In the genomic region with DNA sequence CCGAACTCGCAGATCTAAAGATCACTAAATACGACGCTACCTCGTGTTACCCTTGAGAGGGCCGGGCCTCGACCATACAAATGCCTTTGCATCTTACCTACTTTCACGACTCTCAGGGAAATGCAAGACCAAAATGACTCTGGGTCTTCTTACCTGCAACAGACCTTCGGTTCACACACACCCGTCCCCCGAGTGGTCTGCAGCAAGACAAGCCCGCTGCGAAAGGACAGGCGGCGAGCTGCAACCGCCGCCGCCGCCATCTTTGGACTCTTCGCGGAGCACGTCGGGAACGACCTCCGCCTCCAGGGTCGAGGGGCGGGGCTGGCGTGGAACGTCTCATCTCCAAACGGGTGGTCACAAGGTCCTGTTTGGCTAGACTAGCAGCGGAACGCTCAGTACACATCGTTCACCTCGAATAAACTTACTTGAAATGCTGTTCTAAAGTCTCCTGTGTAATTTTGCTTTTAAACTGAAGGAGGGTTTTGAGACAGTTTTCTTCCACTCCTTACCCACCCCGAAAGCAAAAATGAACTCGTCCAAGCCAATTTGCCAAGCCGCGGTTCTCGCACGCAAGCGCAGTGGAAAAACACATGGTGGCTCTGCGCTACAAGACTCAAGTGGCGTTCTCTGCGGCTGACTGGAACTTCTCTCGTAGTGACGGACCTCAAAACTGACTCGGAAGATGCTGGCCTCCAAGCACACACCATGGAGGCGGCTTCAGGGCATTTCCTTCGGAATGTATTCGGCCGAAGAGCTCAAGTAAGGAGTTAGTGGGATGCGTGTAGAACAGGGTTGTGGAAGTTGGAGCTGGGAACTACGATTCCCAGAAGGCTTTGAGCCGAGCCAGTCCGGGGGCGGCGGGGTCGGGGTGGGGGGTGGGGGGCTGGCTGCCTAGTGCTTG, we compare ENCODE assay signal across 8 mouse cellular contexts. TPM values are rescaled to one million over a fixed set of nuclear protein-coding genes. Genes with fewer than 3 reads are reported as not detected.
DNase-seq lines count a peak whose midpoint lies in the region; ATAC-seq and TF ChIP-seq lines count a peak whose summit lies in the region.

A gene (minus strand): TSS at position 270 of the 901 bp plus-strand sequence.
A gene (plus strand): TSS at position 573 of the 901 bp plus-strand sequence.

- H3K9me3 ChIP-seq in ES-Bruce4 (replicated peaks; ENCODE audit: control insufficient read depth, insufficient read depth, low read length, poor library complexity, severe bottlenecking): no peaks in the 10 kb centered on the region
- H3K9me3 ChIP-seq in forebrain, embryonic 13.5 days (replicated peaks): no peaks in the 10 kb centered on the region
- H3K9me3 ChIP-seq in liver, postnatal 0 days (ENCODE audit: low read length): no peaks in the 10 kb centered on the region
- no peaks in the 10 kb centered on the region for H3K9me3 ChIP-seq in neural tube, embryonic 14.5 days (ENCODE audit: control insufficient read depth, low read length)

- WGBS in forebrain, embryonic 13.5 days: under 1% methylated on average over 58 of the region's 58 CpGs
- under 1% methylated on average over 58 of the region's 58 CpGs for WGBS in large intestine, adult 2 months
- under 1% methylated on average over 58 of the region's 58 CpGs for WGBS in liver, postnatal 0 days (ENCODE audit: insufficient replicate concordance)
- under 1% methylated on average over 58 of the region's 58 CpGs for WGBS in neural tube, embryonic 14.5 days

- peak; percentile 86 for ATAC-seq in cerebellum, adult (ENCODE audit: insufficient number of reproducible peaks, low FRiP score, low TSS enrichment)
- ATAC-seq in forebrain, embryonic 13.5 days: peak; percentile 95
- ATAC-seq in liver, postnatal 0 days: peak; percentile 82
- peak; percentile 94 for ATAC-seq in neural tube, embryonic 14.5 days (ENCODE audit: low read depth)

- peak within 1 kb of the TSS; percentile 80 for H3K4me3 ChIP-seq in ES-Bruce4 (ENCODE audit: low read depth, low read length)
- peak within 1 kb of the TSS; percentile 87 for H3K4me3 ChIP-seq in forebrain, embryonic 13.5 days
- peak within 1 kb of the TSS; percentile 72 for H3K4me3 ChIP-seq in liver, postnatal 0 days (ENCODE audit: low read depth, low read length)
- H3K4me3 ChIP-seq in neural tube, embryonic 14.5 days (ENCODE audit: low read depth, low read length): peak within 1 kb of the TSS; percentile 71

- H3K36me3 ChIP-seq in ES-Bruce4 (ENCODE audit: control insufficient read depth, insufficient read depth, low read length, poor library complexity, severe bottlenecking): peaks cover 39% of the 10 kb centered on the region
- peaks cover 24% of the 10 kb centered on the region for H3K36me3 ChIP-seq in forebrain, embryonic 13.5 days (ENCODE audit: poor library complexity, severe bottlenecking)
- H3K36me3 ChIP-seq in liver, postnatal 0 days (replicated peaks; ENCODE audit: insufficient read depth, low read length): peaks cover 20% of the 10 kb centered on the region
- peaks cover 24% of the 10 kb centered on the region for H3K36me3 ChIP-seq in neural tube, embryonic 14.5 days (ENCODE audit: control insufficient read depth, insufficient read depth, low read length)

- H3K27ac ChIP-seq in ES-Bruce4 (ENCODE audit: insufficient read depth, low read length): no peak within 1 kb of the TSS
- H3K27ac ChIP-seq in forebrain, embryonic 13.5 days: peak within 1 kb of the TSS; percentile 59; the same call in 1 of the 2 replicates
- H3K27ac ChIP-seq in liver, postnatal 0 days (ENCODE audit: low read depth): peak within 1 kb of the TSS; percentile 25
- H3K27ac ChIP-seq in neural tube, embryonic 14.5 days (ENCODE audit: low read depth, low read length): peak within 1 kb of the TSS; percentile 66; the same call in 1 of the 2 replicates

- peak; percentile 93 to 96 for DNase-seq in heart, postnatal 10 days
- peak; percentile 80 for DNase-seq in large intestine, adult 2 months (ENCODE audit: low read depth, low spot score)
- DNase-seq in liver, postnatal 0 days: peak; percentile 95
- peak; percentile 97 for DNase-seq in testis, postnatal 10 days (ENCODE audit: low spot score)

- H3K4me1 ChIP-seq in ES-Bruce4 (ENCODE audit: control insufficient read depth, insufficient read depth, low read length): no peaks in the 10 kb centered on the region
- peaks cover 16% of the 10 kb centered on the region for H3K4me1 ChIP-seq in forebrain, embryonic 13.5 days
- H3K4me1 ChIP-seq in liver, postnatal 0 days (ENCODE audit: insufficient read depth): peaks cover 32% of the 10 kb centered on the region
- peaks cover 3% of the 10 kb centered on the region; the same call in 1 of the 2 replicates for H3K4me1 ChIP-seq in neural tube, embryonic 14.5 days (ENCODE audit: control insufficient read depth, insufficient read depth, low read length)

- peak within 1 kb of the TSS; percentile 32 for H3K9ac ChIP-seq in ES-Bruce4 (ENCODE audit: low read depth, poor library complexity, severe bottlenecking)
- H3K9ac ChIP-seq in forebrain, embryonic 13.5 days: peak within 1 kb of the TSS; percentile 72
- H3K9ac ChIP-seq in liver, postnatal 0 days (replicated peaks): peak within 1 kb of the TSS; percentile 63
- peak within 1 kb of the TSS; percentile 50 for H3K9ac ChIP-seq in neural tube, embryonic 14.5 days (replicated peaks; ENCODE audit: low read depth, low read length)

- intact Hi-C loops in heart, postnatal 10 days (cut with DNase I): loop anchor here (5.0 kb wide), 1 partner anchor 259 kb away; no protein-coding TSS in a partner anchor

- TF ChIP-seq POLR2A in ES-Bruce4 (IDR thresholded peaks at IDR 0.05; ENCODE audit: insufficient read depth, low read length): peak; percentile 83

- TF ChIP-seq CTCF in ES-Bruce4 (IDR thresholded peaks at IDR 0.05; ENCODE audit: low read depth, low read length): no peak
- TF ChIP-seq CTCF in liver, postnatal 0 days (IDR thresholded peaks at IDR 0.05; ENCODE audit: low read depth): no peak

- no peaks in the 10 kb centered on the region for H3K27me3 ChIP-seq in ES-Bruce4 (ENCODE audit: control insufficient read depth, insufficient read depth, low read length, poor library complexity, severe bottlenecking)
- H3K27me3 ChIP-seq in forebrain, embryonic 13.5 days: no peaks in the 10 kb centered on the region
- no peaks in the 10 kb centered on the region for H3K27me3 ChIP-seq in liver, postnatal 0 days (ENCODE audit: insufficient read depth, low read length)
- no peaks in the 10 kb centered on the region for H3K27me3 ChIP-seq in neural tube, embryonic 14.5 days (ENCODE audit: control insufficient read depth, insufficient read depth, low read length)

- peak within 1 kb of the TSS; percentile 84 for H3K4me2 ChIP-seq in forebrain, embryonic 13.5 days
- peak within 1 kb of the TSS; percentile 69 for H3K4me2 ChIP-seq in liver, postnatal 0 days (ENCODE audit: low read depth, low read length)
- H3K4me2 ChIP-seq in neural tube, embryonic 14.5 days (ENCODE audit: low read depth, low read length): peak within 1 kb of the TSS; percentile 60

- no peak for TF ChIP-seq EP300 in ES-Bruce4 (IDR thresholded peaks at IDR 0.05; ENCODE audit: insufficient read depth, low read depth, low read length)
- TF ChIP-seq EP300 in liver, postnatal 0 days (IDR thresholded peaks at IDR 0.05; ENCODE audit: low read depth): peak; percentile 68; the same call in 1 of the 2 replicates

RNA-seq across cellular contexts. Expression of the first gene that starts in this region (rescaled TPM):
- polyA plus RNA-seq in ES-Bruce4 (2011; ENCODE audit: insufficient read depth, insufficient read length, low read depth, missing spikeins): 141 and 155 TPM in 2 replicates
- polyA plus RNA-seq in forebrain, embryonic 13.5 days (2015; fragmentation: Nextera tagmentation; extraction: Ambion mirVana): 98.1 and 112 TPM in 2 replicates
- total RNA-seq in heart, postnatal 10 days (2021): 100 to 1,000 TPM; 112 to 114 TPM
- 12.9 and 15.3 TPM in 2 replicates for polyA plus RNA-seq in large intestine, adult 2 months (2012; rRNA removed)
- 30.4 and 32.0 TPM in 2 replicates for polyA plus RNA-seq in liver, postnatal 0 days (2015; fragmentation: Nextera tagmentation; extraction: Ambion mirVana)
- polyA plus RNA-seq in neural tube, embryonic 14.5 days (2014; fragmentation: Nextera tagmentation; extraction: Ambion mirVana): 98.9 and 101 TPM in 2 replicates

RNA-seq across cellular contexts. Expression of the second gene that starts in this region (rescaled TPM):
- polyA plus RNA-seq in ES-Bruce4 (2011; ENCODE audit: insufficient read depth, insufficient read length, low read depth, missing spikeins): 65.4 and 68.0 TPM in 2 replicates
- polyA plus RNA-seq in forebrain, embryonic 13.5 days (2015; fragmentation: Nextera tagmentation; extraction: Ambion mirVana): 19.2 and 25.2 TPM in 2 replicates
- total RNA-seq in heart, postnatal 10 days (2021): 10 to 100 TPM; 36.7 to 42.3 TPM
- polyA plus RNA-seq in large intestine, adult 2 months (2012; rRNA removed): 9.0 and 10.1 TPM in 2 replicates
- polyA plus RNA-seq in liver, postnatal 0 days (2015; fragmentation: Nextera tagmentation; extraction: Ambion mirVana): 8.0 and 10.0 TPM in 2 replicates
- 16.3 and 19.7 TPM in 2 replicates for polyA plus RNA-seq in neural tube, embryonic 14.5 days (2014; fragmentation: Nextera tagmentation; extraction: Ambion mirVana)
